Mouse (Mus musculus): ENCODE measurements around the gene Lrpprc. TPM values are rescaled to one million over a fixed set of nuclear protein-coding genes. Genes with fewer than 3 reads are reported as not detected.

Gene Lrpprc
- total and polyA plus RNA-seq, 2 experiments, result 17.4 to 103 TPM

DNA sequence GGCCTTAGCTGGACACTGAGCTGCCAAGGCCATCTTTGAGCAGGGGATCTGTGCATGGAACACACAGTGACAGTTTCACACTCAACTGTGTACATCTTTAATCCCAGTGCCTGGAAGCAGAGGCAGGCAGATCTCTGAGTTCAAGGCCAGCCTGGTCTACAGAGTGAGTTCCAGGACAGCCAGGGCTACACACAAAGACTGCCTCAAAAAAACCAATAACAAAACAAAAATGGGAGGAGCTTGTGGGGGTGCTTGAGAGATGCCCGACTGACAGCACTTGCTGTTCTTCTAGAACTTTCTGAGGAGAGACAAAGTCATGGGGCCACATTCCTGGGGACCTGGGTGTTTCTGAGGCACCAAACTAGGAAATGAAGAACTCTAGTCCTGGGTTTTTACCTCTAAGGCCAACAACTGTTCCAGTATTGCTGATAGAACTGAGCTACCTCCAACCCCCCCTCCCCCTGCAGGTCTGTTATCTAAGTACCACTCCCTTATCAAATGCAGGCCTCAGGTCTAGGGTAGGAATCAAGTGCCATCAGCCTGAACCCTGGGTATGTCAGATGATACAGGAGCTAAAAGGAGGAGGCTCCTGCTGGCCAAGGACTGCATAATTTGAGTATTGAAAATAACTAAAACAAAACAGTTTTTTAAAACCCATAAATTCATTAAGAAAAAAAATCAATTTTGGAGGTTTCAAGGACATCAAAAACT, 62.2 kb downstream of the Lrpprc start:
- Histone ChIP-seq H3K4me1 (ENCODE audit: control insufficient read depth, insufficient read depth, low read length) (peaks cover 5% of the 10 kb centered on the region), H3K27me3 (ENCODE audit: control insufficient read depth, insufficient read depth, low read length) (no peaks in the 10 kb centered on the region), H3K9ac (ENCODE audit: low read depth, low read length) (no peak overlapping the region), H3K79me2 (ENCODE audit: control insufficient read depth, insufficient read depth, low read length) (peaks cover 4% of the 10 kb centered on the region; the same call in 1 of the 2 replicates), H3K36me3 (ENCODE audit: control insufficient read depth, insufficient read depth, low read length) (peaks cover 58% of the 10 kb centered on the region), H3K4me3 (ENCODE audit: insufficient read depth, low read depth, low read length) (no peak overlapping the region), H3K27ac (replicated peaks; ENCODE audit: insufficient read depth, low read depth, low read length) (no peak overlapping the region)
- 40% methylated on average over 1 of the region's 1 CpGs for WGBS
- TF ChIP-seq CTCF (IDR thresholded peaks at IDR 0.05; ENCODE audit: low read depth, low read length), result no peak
- TF ChIP-seq POLR2A (IDR thresholded peaks at IDR 0.05; ENCODE audit: extremely low read depth, insufficient read depth, low read length), result no peak
- no peak for DNase-seq (ENCODE audit: extremely low read depth, low read depth, low spot score)

DNA sequence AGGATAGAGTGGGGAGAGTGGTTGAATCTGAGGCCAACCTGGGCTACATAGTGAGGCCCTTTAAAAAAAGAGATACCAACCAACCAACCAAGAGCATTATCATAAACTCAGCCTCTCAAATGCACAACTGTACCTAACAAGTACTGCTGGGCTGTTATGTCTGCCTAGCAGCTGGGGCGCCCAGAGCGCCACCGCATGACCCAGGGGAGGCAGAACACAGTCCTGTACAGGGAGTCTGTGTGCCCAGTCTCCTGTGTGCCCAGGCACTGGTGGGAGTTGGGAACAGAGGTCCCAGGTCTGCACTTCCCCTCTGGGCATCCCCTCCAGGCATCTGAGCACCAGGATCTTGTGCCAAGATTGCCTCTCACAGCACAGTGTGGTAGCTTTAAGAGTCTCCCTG, 65.4 kb downstream of the Lrpprc start:
- Histone ChIP-seq H3K9ac (ENCODE audit: low read depth, low read length) (no peak overlapping the region), H3K27me3 (ENCODE audit: control insufficient read depth, insufficient read depth, low read length) (no peaks in the 10 kb centered on the region), H3K36me3 (ENCODE audit: control insufficient read depth, insufficient read depth, low read length) (peaks cover 65% of the 10 kb centered on the region), H3K79me2 (ENCODE audit: control insufficient read depth, insufficient read depth, low read length) (no peaks in the 10 kb centered on the region), H3K4me1 (ENCODE audit: control insufficient read depth, insufficient read depth, low read length) (no peaks in the 10 kb centered on the region), H3K4me3 (ENCODE audit: insufficient read depth, low read depth, low read length) (no peak overlapping the region), H3K27ac (replicated peaks; ENCODE audit: insufficient read depth, low read depth, low read length) (no peak overlapping the region)
- DNase-seq (ENCODE audit: extremely low read depth, low read depth, low spot score), result no peak
- no peak for TF ChIP-seq CTCF (IDR thresholded peaks at IDR 0.05; ENCODE audit: low read depth, low read length)
- no peak for TF ChIP-seq POLR2A (IDR thresholded peaks at IDR 0.05; ENCODE audit: extremely low read depth, insufficient read depth, low read length)
- WGBS, result 98% methylated on average over 3 of the region's 3 CpGs

DNA sequence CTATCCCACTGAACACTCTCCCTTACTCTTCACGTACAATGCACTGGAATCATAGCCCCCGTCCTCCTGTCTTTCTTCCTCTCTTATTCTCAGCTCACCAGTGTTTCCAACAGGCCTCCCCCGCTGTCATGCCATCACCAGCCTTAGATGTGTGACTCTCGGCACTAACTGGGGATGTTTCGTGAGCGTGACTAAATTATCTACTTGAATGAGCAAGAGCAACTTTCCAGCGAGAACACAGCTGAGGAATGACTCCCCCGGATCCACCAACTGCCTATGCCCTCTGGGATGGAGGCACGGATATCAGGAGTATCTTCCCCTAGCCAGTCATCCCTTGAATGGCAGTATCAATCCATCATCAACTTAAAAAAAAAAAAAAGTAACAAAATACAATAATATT, 66.6 kb downstream of the Lrpprc start:
- Histone ChIP-seq H3K4me1 (ENCODE audit: control insufficient read depth, insufficient read depth, low read length) (no peaks in the 10 kb centered on the region), H3K36me3 (ENCODE audit: control insufficient read depth, insufficient read depth, low read length) (peaks cover 60% of the 10 kb centered on the region), H3K9ac (ENCODE audit: low read depth, low read length) (no peak overlapping the region), H3K27ac (replicated peaks; ENCODE audit: insufficient read depth, low read depth, low read length) (no peak overlapping the region), H3K4me3 (ENCODE audit: insufficient read depth, low read depth, low read length) (no peak overlapping the region), H3K27me3 (ENCODE audit: control insufficient read depth, insufficient read depth, low read length) (no peaks in the 10 kb centered on the region), H3K79me2 (ENCODE audit: control insufficient read depth, insufficient read depth, low read length) (no peaks in the 10 kb centered on the region)
- TF ChIP-seq CTCF (IDR thresholded peaks at IDR 0.05; ENCODE audit: low read depth, low read length) (no peak), POLR2A (IDR thresholded peaks at IDR 0.05; ENCODE audit: extremely low read depth, insufficient read depth, low read length) (no peak)
- WGBS, result 95% methylated on average over 9 of the region's 9 CpGs
- no peak for DNase-seq (ENCODE audit: extremely low read depth, low read depth, low spot score)

DNA sequence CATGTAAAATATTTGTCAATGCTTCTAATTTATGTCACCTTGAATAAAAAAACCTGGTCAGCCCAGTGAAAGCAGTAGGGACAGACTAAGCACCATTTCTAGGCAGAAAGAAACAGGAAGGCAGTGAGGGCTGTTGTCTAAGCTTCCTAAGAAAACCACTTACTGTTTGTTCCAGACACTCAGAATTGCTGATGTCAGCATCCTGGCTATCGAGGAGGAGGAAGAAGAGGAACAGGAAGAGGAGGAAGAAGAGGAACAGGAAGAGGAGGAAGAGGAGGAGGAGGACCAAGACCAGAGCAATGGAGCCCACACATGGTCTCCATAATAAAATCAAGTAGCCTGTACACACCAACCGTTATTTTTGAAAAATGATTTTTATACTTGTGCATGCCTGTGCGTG, 71.5 kb downstream of the Lrpprc start:
- TF ChIP-seq CTCF (IDR thresholded peaks at IDR 0.05; ENCODE audit: low read depth, low read length) (no peak), POLR2A (IDR thresholded peaks at IDR 0.05; ENCODE audit: extremely low read depth, insufficient read depth, low read length) (no peak)
- Histone ChIP-seq H3K79me2 (ENCODE audit: control insufficient read depth, insufficient read depth, low read length) (0 out of 2 replicates have a peak, but pooled peaks cover 3% of the 10 kb centered on the region), H3K4me1 (ENCODE audit: control insufficient read depth, insufficient read depth, low read length) (no peaks in the 10 kb centered on the region), H3K27ac (replicated peaks; ENCODE audit: insufficient read depth, low read depth, low read length) (no peak overlapping the region), H3K36me3 (ENCODE audit: control insufficient read depth, insufficient read depth, low read length) (peaks cover 52% of the 10 kb centered on the region), H3K27me3 (ENCODE audit: control insufficient read depth, insufficient read depth, low read length) (no peaks in the 10 kb centered on the region), H3K9ac (ENCODE audit: low read depth, low read length) (no peak overlapping the region), H3K4me3 (ENCODE audit: insufficient read depth, low read depth, low read length) (no peak overlapping the region)
- DNase-seq (ENCODE audit: extremely low read depth, low read depth, low spot score), result peak; percentile 30
- WGBS, result 74% methylated on average over 3 of the region's 3 CpGs

DNA sequence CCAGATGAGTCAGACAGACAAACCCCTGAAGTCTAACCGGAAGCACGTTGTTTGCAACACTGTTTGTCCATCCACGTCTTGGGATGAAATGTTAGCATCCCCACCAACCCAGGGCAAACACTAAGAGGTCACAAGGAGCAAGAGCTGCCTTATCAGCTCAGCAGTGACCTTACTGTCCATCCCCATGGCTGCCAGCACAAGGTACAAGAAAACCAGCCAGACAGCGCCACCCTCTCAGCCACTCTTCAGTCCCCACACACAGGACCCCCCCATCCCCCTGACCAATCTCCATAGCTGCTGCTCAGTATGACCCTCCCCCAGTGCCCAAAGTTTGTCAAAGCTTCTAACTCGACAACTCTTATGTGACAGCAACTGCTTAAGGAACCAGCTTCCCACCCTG, 73.2 kb downstream of the Lrpprc start:
- DNase-seq (ENCODE audit: extremely low read depth, low read depth, low spot score), result no peak
- Histone ChIP-seq H3K36me3 (ENCODE audit: control insufficient read depth, insufficient read depth, low read length) (peaks cover 52% of the 10 kb centered on the region), H3K4me3 (ENCODE audit: insufficient read depth, low read depth, low read length) (no peak overlapping the region), H3K27me3 (ENCODE audit: control insufficient read depth, insufficient read depth, low read length) (no peaks in the 10 kb centered on the region), H3K79me2 (ENCODE audit: control insufficient read depth, insufficient read depth, low read length) (0 out of 2 replicates have a peak, but pooled peaks cover 3% of the 10 kb centered on the region), H3K9ac (ENCODE audit: low read depth, low read length) (no peak overlapping the region), H3K27ac (replicated peaks; ENCODE audit: insufficient read depth, low read depth, low read length) (no peak overlapping the region), H3K4me1 (ENCODE audit: control insufficient read depth, insufficient read depth, low read length) (no peaks in the 10 kb centered on the region)
- 84% methylated on average over 5 of the region's 5 CpGs for WGBS
- no peak for TF ChIP-seq CTCF (IDR thresholded peaks at IDR 0.05; ENCODE audit: low read depth, low read length)
- TF ChIP-seq POLR2A (IDR thresholded peaks at IDR 0.05; ENCODE audit: extremely low read depth, insufficient read depth, low read length), result no peak

DNA sequence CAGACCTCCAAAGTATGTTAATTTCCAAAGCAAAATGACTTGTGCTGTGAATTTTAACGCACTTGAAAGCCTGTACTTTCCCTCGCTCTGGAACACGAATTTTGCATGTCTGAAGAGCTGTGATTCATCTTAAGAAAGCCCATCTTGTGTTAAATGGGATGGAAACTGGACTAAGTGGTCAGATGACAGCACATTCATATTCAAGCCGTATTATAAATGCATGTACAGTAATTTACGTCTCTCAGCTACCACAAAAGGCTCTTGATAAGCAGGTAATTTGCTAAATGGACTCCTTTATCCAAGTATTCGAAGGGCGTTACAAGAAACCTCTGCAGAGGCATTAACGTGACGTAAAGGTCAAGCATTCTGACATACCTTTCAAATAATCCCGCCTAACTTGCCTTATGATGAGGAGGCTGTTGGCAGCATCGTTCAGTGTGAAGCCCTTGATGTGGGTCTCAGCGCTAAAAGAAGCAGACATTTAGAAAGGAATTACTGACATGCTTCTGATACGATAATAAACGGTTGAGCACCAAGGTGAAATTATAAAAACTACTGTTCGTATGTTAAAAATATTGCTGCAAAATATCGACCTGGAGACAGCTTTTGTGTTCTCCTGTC, 74.2 kb downstream of the Lrpprc start:
- H3K79me2 ChIP-seq (ENCODE audit: control insufficient read depth, insufficient read depth, low read length), result 0 out of 2 replicates have a peak, but pooled peaks cover 3% of the 10 kb centered on the region
- H3K27ac ChIP-seq (replicated peaks; ENCODE audit: insufficient read depth, low read depth, low read length), result no peak overlapping the region
- H3K36me3 ChIP-seq (ENCODE audit: control insufficient read depth, insufficient read depth, low read length), result peaks cover 49% of the 10 kb centered on the region
- H3K4me1 ChIP-seq (ENCODE audit: control insufficient read depth, insufficient read depth, low read length), result no peaks in the 10 kb centered on the region
- 93% methylated on average over 16 of the region's 16 CpGs for WGBS
- no peak for TF ChIP-seq POLR2A (IDR thresholded peaks at IDR 0.05; ENCODE audit: extremely low read depth, insufficient read depth, low read length)
- TF ChIP-seq CTCF (IDR thresholded peaks at IDR 0.05; ENCODE audit: low read depth, low read length), result no peak
- H3K9ac ChIP-seq (ENCODE audit: low read depth, low read length), result no peak overlapping the region
- H3K4me3 ChIP-seq (ENCODE audit: insufficient read depth, low read depth, low read length), result no peak overlapping the region
- no peak for DNase-seq (ENCODE audit: extremely low read depth, low read depth, low spot score)
- H3K27me3 ChIP-seq (ENCODE audit: control insufficient read depth, insufficient read depth, low read length), result no peaks in the 10 kb centered on the region

All from liver, adult 2 months (tissue).